Mouse (Mus musculus): Measurements from ENCODE around the gene Top2a.
A peak's percentile ranks its signal among the peaks of the same experiment; 100 is the strongest.

The Top2a gene

GRCm38 (mm10) chr11:98964201-98964615 is 59.8 kb downstream of the Top2a start:
- DNase-seq (ENCODE audit: low spot score), result no peak

- peak; percentile 86 for DNase-seq (ENCODE audit: low spot score)
These were observed 60.6 kb downstream of the Top2a start for GRCm38 (mm10) chr11:98963191-98964021.

GRCm38 (mm10) chr11:98962421-98963095 is 61.4 kb downstream of the Top2a start:
- DNase-seq (ENCODE audit: low spot score), result no peak

- DNase-seq (ENCODE audit: low spot score), result no peak
These were observed 62.2 kb downstream of the Top2a start for GRCm38 (mm10) chr11:98961766-98962165.

- no peak for DNase-seq (ENCODE audit: low spot score)
These were observed 62.9 kb downstream of the Top2a start for GRCm38 (mm10) chr11:98961051-98961592.

GRCm38 (mm10) chr11:98960313-98960906 is 63.6 kb downstream of the Top2a start:
- peak; percentile 56 for DNase-seq (ENCODE audit: low spot score)

- peak; percentile 76 for DNase-seq (ENCODE audit: low spot score)
These were observed 64.3 kb downstream of the Top2a start for GRCm38 (mm10) chr11:98959437-98960312.

GRCm38 (mm10) chr11:98956340-98956739 is 67.6 kb downstream of the Top2a start:
- DNase-seq (ENCODE audit: low spot score), result no peak

GRCm38 (mm10) chr11:98955707-98956235 is 68.2 kb downstream of the Top2a start:
- DNase-seq (ENCODE audit: low spot score), result no peak

- no peak for DNase-seq (ENCODE audit: low spot score)
These were observed 68.9 kb downstream of the Top2a start for GRCm38 (mm10) chr11:98954801-98955706.

- peak; percentile 82 for DNase-seq (ENCODE audit: low spot score)
These were observed 69.6 kb downstream of the Top2a start for GRCm38 (mm10) chr11:98954373-98954772.

GRCm38 (mm10) chr11:98953835-98954320 is 70.1 kb downstream of the Top2a start:
- DNase-seq (ENCODE audit: low spot score), result no peak

- no peak for DNase-seq (ENCODE audit: low spot score)
These were observed 70.6 kb downstream of the Top2a start for GRCm38 (mm10) chr11:98953361-98953760.

- no peak for DNase-seq (ENCODE audit: low spot score)
These were observed 71.3 kb downstream of the Top2a start for GRCm38 (mm10) chr11:98952736-98953135.

GRCm38 (mm10) chr11:98952111-98952510 is 71.9 kb downstream of the Top2a start:
- DNase-seq (ENCODE audit: low spot score), result no peak

GRCm38 (mm10) chr11:98951026-98951906 is 72.7 kb downstream of the Top2a start:
- DNase-seq (ENCODE audit: low spot score), result peak; percentile 95

- DNase-seq (ENCODE audit: low spot score), result no peak
These were observed 73.5 kb downstream of the Top2a start for GRCm38 (mm10) chr11:98950484-98950883.

GRCm38 (mm10) chr11:98949958-98950460 is 74.0 kb downstream of the Top2a start:
- peak; percentile 60 for DNase-seq (ENCODE audit: low spot score)
